Mouse (Mus musculus): Measurements from ENCODE around the gene E030030I06Rik. TPM values are rescaled to one million over a fixed set of nuclear protein-coding genes. Genes with fewer than 3 reads are reported as not detected.
"Not testable (repeated sequence)": the region's sequence is repeated elsewhere in the genome, so short reads cannot be mapped to it uniquely, and the experiment has no call there.

E030030I06Rik gene
- 26.7 and 31.2 TPM in 2 replicates for polyA plus RNA-seq (2015; fragmentation: Nextera tagmentation; extraction: Ambion mirVana)

GRCm38 (mm10) chr10:22149073-22149690, at the start of gene E030030I06Rik:
TSS of gene E030030I06Rik (minus strand) at chr10:22149270.
- H3K4me3 ChIP-seq (replicated peaks), result peak within 1 kb of the TSS; percentile 56
- H3K9ac ChIP-seq, result peak within 1 kb of the TSS; percentile 57
- H3K27ac ChIP-seq, result peak within 1 kb of the TSS; percentile 69
- no peaks in the 10 kb centered on the region for H3K9me3 ChIP-seq
- H3K36me3 ChIP-seq, result no peaks in the 10 kb centered on the region
- under 1% methylated on average over 36 of the region's 37 CpGs for whole genome bisulfite sequencing
- peaks cover 22% of the 10 kb centered on the region for H3K27me3 ChIP-seq (replicated peaks)
- H3K4me1 ChIP-seq (replicated peaks), result peaks cover 19% of the 10 kb centered on the region
- peak within 1 kb of the TSS; percentile 98 for H3K4me2 ChIP-seq (replicated peaks)
- ATAC-seq, result peak; percentile 62

DNA sequence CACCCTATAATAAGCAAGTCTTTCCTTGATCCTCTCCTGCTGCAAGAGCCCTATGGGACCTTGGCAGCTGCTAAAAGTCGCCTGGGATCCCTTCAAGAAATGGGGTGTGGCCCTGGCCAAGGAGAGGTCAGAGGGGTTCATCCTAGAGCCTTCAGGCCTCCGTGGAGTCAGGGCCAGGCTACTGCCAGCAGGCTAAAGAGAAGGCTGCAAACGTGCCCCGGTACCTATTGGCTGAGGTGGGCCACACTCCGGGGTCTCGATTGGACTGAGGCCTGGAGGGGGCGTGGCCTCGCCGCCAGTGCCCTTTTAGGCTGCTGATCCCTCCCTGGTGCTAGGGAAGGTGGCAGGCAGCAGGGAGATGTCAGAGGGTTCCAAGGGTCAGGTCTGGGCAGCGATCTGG, 42.0 kb upstream of the E030030I06Rik start:
- 7% methylated on average over 6 of the region's 10 CpGs for WGBS
- not testable (repeated sequence) for H3K4me3 ChIP-seq (replicated peaks); H3K36me3 ChIP-seq; H3K4me2 ChIP-seq (replicated peaks); H3K27ac ChIP-seq; H3K9me3 ChIP-seq; H3K9ac ChIP-seq; H3K27me3 ChIP-seq (replicated peaks); H3K4me1 ChIP-seq (replicated peaks)
- peak; percentile 49; the same call in 1 of the 2 replicates for ATAC-seq

DNA sequence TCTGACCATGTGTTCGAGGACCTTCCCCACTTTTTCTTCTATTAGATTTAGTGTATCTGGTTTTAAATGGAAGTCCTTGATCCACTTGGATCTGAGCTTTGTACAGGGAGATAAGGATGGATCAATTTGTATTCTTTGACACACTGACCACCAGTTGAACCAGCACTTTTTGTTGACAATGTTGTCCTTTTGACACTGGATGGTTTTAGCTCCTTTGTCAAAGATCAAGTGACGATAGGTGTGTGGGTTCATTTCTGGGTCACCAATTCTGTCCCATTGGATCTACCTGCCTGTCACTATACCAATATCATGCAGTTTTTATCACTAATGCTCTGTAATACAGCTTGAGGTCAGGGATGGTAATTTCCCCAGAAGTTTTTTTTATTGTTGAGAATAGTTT, 27.4 kb upstream of the E030030I06Rik start:
- not testable (repeated sequence) for H3K27ac ChIP-seq; ATAC-seq; H3K4me2 ChIP-seq (replicated peaks); H3K4me1 ChIP-seq (replicated peaks); H3K36me3 ChIP-seq; H3K9ac ChIP-seq; H3K4me3 ChIP-seq (replicated peaks); H3K27me3 ChIP-seq (replicated peaks); H3K9me3 ChIP-seq
- 79% methylated on average over 2 of the region's 2 CpGs for WGBS

- not testable (repeated sequence) for H3K4me2 ChIP-seq (replicated peaks); ATAC-seq
- 77% methylated on average over 2 of the region's 2 CpGs for WGBS
Observed at GRCm38 (mm10) chr10:22174190-22174487, 25.1 kb upstream of the E030030I06Rik start.

GRCm38 (mm10) chr10:22173335-22174189, 24.5 kb upstream of the E030030I06Rik start:
- H3K9ac ChIP-seq; H3K27me3 ChIP-seq (replicated peaks); H3K4me3 ChIP-seq (replicated peaks); H3K9me3 ChIP-seq; H3K36me3 ChIP-seq; H3K27ac ChIP-seq; H3K4me1 ChIP-seq (replicated peaks): not testable (repeated sequence)
- ATAC-seq, result peak; percentile 76
- 17% methylated on average over 13 of the region's 17 CpGs for WGBS
- peak overlapping the region; percentile 43 for H3K4me2 ChIP-seq (replicated peaks)

More at GRCm38 (mm10) chr10:22174190-22174487, 25.1 kb upstream of the E030030I06Rik start:
- not testable (repeated sequence) for H3K4me1 ChIP-seq (replicated peaks); H3K27me3 ChIP-seq (replicated peaks); H3K36me3 ChIP-seq; H3K4me3 ChIP-seq (replicated peaks); H3K9ac ChIP-seq; H3K9me3 ChIP-seq; H3K27ac ChIP-seq

DNA sequence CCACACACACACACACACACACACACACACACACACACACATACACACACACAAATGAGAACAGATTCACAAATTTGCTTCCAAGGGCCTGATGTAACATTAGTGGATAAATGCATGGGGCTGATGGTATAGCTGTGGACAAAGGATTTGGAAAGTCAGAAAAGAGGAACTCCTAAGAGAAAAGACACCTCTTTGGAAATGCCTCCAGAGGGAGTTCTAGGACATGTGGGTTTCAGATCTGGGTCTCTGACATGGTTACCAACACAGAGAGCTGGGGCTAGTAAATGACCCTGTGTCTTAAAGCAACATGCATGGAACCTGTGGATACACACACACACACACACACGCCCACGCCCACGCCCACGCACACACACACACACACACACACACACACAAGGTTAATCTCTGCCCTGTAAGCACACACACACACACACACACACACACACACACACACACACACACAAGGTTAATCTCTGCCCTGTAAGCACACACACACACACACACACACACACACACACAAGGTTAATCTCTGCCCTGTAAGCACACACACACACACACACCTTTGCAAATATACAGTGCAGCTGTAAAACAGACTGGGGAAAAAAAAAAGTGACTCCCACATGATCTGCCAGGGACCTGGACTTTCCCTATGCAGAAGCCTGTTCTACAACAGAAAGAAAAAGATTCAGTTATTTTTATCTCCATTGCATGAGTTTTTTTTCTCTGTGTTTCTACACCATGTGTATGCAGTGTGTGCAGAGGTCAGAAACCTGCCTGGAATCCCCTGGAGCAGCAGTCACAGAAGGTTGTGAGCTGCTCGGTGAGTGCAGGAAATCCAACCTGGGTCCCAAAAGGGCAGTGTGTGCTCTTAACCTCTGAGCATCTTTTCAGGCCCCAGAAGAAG, 23.6 kb upstream of the E030030I06Rik start:
- not testable (repeated sequence) for H3K27me3 ChIP-seq (replicated peaks); H3K4me3 ChIP-seq (replicated peaks); H3K4me1 ChIP-seq (replicated peaks); H3K27ac ChIP-seq; H3K9ac ChIP-seq; H3K9me3 ChIP-seq; H3K36me3 ChIP-seq
- 44% methylated on average over 4 of the region's 5 CpGs for WGBS
- H3K4me2 ChIP-seq (replicated peaks), result peak overlapping the region; percentile 43
- ATAC-seq, result peak; percentile 43

DNA sequence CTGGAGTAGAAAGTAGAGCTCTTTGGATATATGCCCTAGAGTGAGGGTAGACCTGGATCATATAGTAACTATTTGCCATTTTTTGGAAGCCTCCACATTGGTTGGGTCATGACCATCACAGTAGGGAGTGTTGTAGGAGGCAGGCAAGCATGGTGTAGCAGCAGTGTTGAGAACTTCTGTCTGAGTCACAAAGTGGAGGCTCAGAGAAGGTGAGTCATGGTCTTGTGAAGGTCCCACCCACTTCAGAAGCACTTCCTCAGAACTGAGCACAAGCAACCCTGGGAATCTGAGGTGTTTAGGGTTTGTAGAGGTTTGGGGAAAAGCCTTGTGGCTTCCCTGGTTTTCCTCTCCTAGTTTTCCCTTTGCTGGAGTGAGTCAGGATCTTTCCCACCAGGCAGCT, 20.0 kb upstream of the E030030I06Rik start:
- not testable (repeated sequence) for H3K27ac ChIP-seq; H3K4me3 ChIP-seq (replicated peaks); H3K4me2 ChIP-seq (replicated peaks); H3K9ac ChIP-seq; ATAC-seq; H3K36me3 ChIP-seq; H3K4me1 ChIP-seq (replicated peaks); H3K27me3 ChIP-seq (replicated peaks); H3K9me3 ChIP-seq

DNA sequence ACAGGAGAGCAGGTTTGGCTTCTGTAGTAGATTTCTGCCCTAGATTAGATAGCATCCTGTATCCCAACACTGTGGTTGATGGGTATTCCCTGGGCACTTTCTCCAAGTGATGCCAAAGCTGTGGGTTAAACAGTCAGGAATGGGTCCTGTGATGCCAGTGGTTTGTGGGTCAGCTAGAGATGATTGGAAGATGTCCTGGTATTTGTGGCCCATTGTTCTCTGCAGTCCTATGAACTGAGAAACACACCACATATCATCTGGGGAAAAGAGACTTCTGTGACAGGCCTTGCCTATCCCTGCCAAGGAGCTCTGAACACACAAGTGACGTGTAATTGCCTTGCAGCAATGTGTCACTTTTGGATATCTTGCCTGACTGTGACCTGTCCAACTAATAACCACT, 18.0 kb upstream of the E030030I06Rik start:
- not testable (repeated sequence) for H3K36me3 ChIP-seq; ATAC-seq; H3K27ac ChIP-seq; H3K4me1 ChIP-seq (replicated peaks); H3K27me3 ChIP-seq (replicated peaks); H3K9ac ChIP-seq; H3K9me3 ChIP-seq; H3K4me3 ChIP-seq (replicated peaks); H3K4me2 ChIP-seq (replicated peaks)
- 96% methylated on average over 1 of the region's 1 CpGs for WGBS

DNA sequence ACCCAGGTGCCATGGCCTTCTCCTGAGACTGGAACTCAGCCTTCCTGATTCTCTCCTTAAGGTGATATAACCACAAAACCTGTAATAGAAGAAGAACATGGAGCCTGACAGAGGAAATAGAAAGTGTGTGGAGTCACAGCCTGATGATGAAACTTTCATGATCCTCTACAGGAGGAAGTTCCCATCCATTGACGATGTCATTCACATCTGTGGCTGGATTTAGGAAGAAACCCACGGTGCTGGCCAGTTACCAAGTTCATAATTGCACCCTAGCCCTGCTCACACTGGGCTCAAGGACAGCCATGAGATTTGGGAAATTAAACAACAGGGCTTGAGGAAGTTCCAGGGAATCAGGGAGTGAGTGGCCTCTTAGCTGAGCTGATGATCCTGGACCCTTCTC, 17.0 kb upstream of the E030030I06Rik start:
- not testable (repeated sequence) for H3K36me3 ChIP-seq; H3K9ac ChIP-seq; ATAC-seq; H3K27me3 ChIP-seq (replicated peaks); H3K4me1 ChIP-seq (replicated peaks); H3K27ac ChIP-seq; H3K4me2 ChIP-seq (replicated peaks); H3K4me3 ChIP-seq (replicated peaks); H3K9me3 ChIP-seq
- WGBS, result 53% methylated on average over 2 of the region's 2 CpGs

GRCm38 (mm10) chr10:22165328-22166003, 16.4 kb upstream of the E030030I06Rik start:
- ATAC-seq; H3K36me3 ChIP-seq; H3K27me3 ChIP-seq (replicated peaks); H3K27ac ChIP-seq; H3K4me1 ChIP-seq (replicated peaks); H3K9me3 ChIP-seq; H3K4me3 ChIP-seq (replicated peaks); H3K9ac ChIP-seq; H3K4me2 ChIP-seq (replicated peaks): not testable (repeated sequence)
- WGBS, result 60% methylated on average over 5 of the region's 5 CpGs

DNA sequence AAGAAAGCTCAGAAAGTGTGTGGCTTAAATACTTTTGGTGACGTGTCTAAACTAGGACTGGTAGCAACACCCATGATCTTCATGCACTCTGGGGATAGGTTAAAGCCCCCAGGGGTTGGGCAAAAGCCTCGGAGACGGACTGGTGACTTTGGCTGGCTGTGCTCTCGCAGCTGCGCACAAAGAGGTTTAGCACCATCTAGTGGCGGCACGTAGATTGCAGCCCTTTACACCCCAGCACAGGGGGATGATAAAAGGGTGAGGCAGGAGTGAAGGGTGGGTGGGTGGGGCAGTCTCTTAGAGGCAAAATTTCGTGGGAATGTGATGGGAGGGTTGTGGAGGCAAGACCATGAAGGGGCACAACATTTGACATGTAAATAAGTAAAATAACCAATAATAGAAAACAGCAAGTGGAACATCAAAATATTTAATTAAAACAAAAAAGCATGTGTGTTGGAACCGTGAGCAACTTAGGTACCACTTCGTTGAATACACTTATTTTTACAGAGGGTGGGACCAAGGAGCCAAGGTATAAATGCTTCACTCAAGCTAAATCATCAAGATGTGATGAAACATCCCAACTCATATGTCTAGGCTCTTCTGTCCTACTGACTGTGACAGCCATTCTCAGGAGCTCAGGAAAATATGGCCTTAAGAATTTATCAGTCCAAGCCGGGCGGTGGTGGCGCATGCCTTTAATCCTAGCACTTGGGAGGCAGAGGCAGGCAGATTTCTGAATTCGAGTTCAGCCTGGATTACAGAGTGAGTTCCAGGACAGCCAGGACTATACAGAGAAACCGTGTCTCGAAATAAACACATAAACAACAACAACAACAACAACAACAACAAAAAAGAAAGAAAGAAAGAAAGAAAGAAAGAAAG, 14.9 kb upstream of the E030030I06Rik start:
- not testable (repeated sequence) for H3K27ac ChIP-seq; H3K4me3 ChIP-seq (replicated peaks); H3K9me3 ChIP-seq; H3K27me3 ChIP-seq (replicated peaks); H3K9ac ChIP-seq; H3K4me1 ChIP-seq (replicated peaks); H3K36me3 ChIP-seq
- 34% methylated on average over 16 of the region's 16 CpGs for WGBS
- H3K4me2 ChIP-seq (replicated peaks), result peak overlapping the region; percentile 40
- ATAC-seq, result peak; percentile 65
